Mouse (Mus musculus) kidney, embryonic 14.5 days (tissue): Measurements from ENCODE around the gene Ehd4. TPM values are rescaled to one million over a fixed set of nuclear protein-coding genes. Genes with fewer than 3 reads are reported as not detected.

Source experiments
- ATAC-seq: fragments of 200-750 bp; cut with Nextera tagmentation; 2 replicates; pipeline ENCODE4 v1.8.0; 2017; ENCODE audit warnings: moderate number of reproducible peaks, mild to moderate bottlenecking, moderate TSS enrichment, moderate library complexity; ENCODE audit not compliant: low FRiP score, low TSS enrichment
- H3K27ac ChIP-seq: fragments of 300-500 bp; sonication (generic); 2 replicates; pipeline ENCODE4 v1.5.1; 2014; ENCODE audit warnings: low read depth, mild to moderate bottlenecking, low read length, moderate library complexity, mixed read lengths
- H3K27me3 ChIP-seq: fragments of 300-500 bp; sonication (generic); 2 replicates; pipeline ENCODE4 v1.6.1; 2014; ENCODE audit warnings: mild to moderate bottlenecking, low read length; ENCODE audit not compliant: control insufficient read depth, insufficient read depth
- H3K36me3 ChIP-seq: fragments of 300-500 bp; sonication (generic); 2 replicates; pipeline ENCODE4 v1.6.1; 2014; ENCODE audit warnings: low read length, mixed read lengths; ENCODE audit not compliant: control insufficient read depth, insufficient read depth
- H3K4me1 ChIP-seq: fragments of 300-500 bp; sonication (generic); 2 replicates; pipeline ENCODE4 v1.6.1; 2014; ENCODE audit warnings: low read length, mixed read lengths; ENCODE audit not compliant: control insufficient read depth, insufficient read depth
- H3K4me2 ChIP-seq: fragments of 300-500 bp; sonication (generic); replicated peaks from 2 replicates; pipeline ENCODE4 v1.6.1; 2014; ENCODE audit warnings: low read depth, mild to moderate bottlenecking, low read length
- H3K4me3 ChIP-seq: fragments of 300-500 bp; sonication (generic); 2 replicates; pipeline ENCODE4 v1.5.1; 2014; ENCODE audit warnings: mild to moderate bottlenecking, low read length
- H3K9ac ChIP-seq: fragments of 300-500 bp; sonication (generic); 2 replicates; pipeline ENCODE4 v1.6.1; 2014; ENCODE audit warnings: low read depth, mild to moderate bottlenecking, low read length, moderate library complexity
- H3K9me3 ChIP-seq: fragments of 300-500 bp; sonication (generic); 2 replicates; pipeline ENCODE4 v1.6.1; 2016; ENCODE audit warnings: low read length; ENCODE audit not compliant: control insufficient read depth
- WGBS: fragments of 180-500 bp; shearing (Covaris S2); extraction: QIAGEN DNeasy Blood & Tissue Kit; methylation state at CpG from one replicate; pipeline ENCODE4 v1.1.7; 2014; 5-methylcytosine and 5-hydroxymethylcytosine counted together
- polyA plus RNA-seq: library from polyadenylated mRNA; unstranded; fragments of >200 nt; fragmentation: Nextera tagmentation; extraction: Ambion mirVana; gene quantifications from 2 replicates; pipeline ENCODE4 v1.2.1, GENCODE M21; 2014

Gene Ehd4
- polyA plus RNA-seq, 1 experiment from 2014 or later = 31.8 TPM

DNA sequence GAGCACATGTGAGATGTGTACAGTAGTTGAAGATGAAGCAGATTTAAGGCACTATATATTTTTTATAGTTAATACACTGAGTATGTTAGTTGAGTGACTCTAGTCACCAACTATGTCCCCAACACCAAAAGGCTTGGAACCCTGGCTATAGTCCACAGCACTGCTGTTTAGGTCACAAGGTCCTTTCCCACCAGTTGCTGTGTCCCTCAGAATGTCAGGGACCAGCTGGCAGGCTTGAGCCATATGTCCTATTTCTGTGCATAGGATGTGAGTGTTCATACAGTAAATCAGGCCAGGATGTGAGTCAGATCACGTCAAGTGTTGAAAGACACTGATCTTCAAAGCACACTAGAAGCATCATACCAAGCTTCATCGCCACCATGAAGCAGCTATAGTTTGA lies 29.5 kb downstream of the Ehd4 start:
- Histone ChIP-seq H3K27ac (no peak overlapping the region), H3K36me3 (no peaks in the 10 kb centered on the region), H3K9me3 (no peaks in the 10 kb centered on the region), H3K27me3 (no peaks in the 10 kb centered on the region), H3K9ac (no peak overlapping the region), H3K4me1 (peaks cover 21% of the 10 kb centered on the region), H3K4me3 (no peak overlapping the region), H3K4me2 (no peak overlapping the region)
- WGBS = 82% methylated on average over 2 of the region's 2 CpGs
- ATAC-seq = no peak

DNA sequence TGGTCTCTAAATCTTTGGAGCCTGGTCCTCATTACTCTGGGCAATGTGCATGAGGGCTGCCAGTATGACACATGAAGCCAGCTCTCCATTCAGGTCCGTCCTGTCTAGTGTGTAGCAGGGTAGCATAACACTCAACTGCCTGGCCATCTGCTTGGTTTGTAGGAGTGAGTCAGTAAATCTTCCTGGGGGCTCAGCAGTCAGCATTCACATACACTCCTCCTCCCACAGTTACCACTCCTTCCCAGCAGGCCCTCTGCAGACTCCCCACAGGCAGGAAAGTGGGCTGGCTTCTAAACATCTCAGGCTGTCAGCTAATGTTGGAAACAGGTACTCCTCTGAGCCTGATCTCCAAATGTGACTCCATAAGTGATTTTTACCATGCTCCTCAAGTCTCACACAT lies 30.3 kb downstream of the Ehd4 start:
- H3K36me3 ChIP-seq = no peaks in the 10 kb centered on the region
- H3K27ac ChIP-seq = no peak overlapping the region
- peak; percentile 90 for ATAC-seq
- H3K27me3 ChIP-seq = no peaks in the 10 kb centered on the region
- H3K4me3 ChIP-seq = no peak overlapping the region
- no peak overlapping the region for H3K9ac ChIP-seq
- peaks cover 15% of the 10 kb centered on the region for H3K4me1 ChIP-seq
- no peak overlapping the region for H3K4me2 ChIP-seq
- WGBS = 20% methylated on average over 1 of the region's 1 CpGs
- H3K9me3 ChIP-seq = no peaks in the 10 kb centered on the region

DNA sequence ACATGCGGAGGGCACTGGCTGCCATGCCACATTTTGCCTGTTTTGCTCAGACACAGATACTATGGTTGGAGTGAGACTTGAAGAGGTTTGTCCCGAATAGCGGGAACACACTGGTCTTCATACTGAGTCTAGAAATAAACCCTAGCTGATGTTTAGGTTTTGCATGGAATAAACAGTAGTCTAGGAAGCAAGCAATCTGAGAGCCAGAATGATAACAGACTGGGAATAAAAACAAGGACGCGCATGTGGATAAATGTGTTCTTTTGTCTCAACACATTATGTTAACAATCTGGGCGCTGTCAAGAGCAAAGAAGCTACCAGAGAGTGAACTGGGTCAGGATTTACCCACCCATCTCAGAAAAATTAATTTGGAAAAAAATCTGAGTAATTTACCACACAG lies 31.4 kb downstream of the Ehd4 start:
- no peak for ATAC-seq
- 95% methylated on average over 6 of the region's 6 CpGs for WGBS
- H3K27me3 ChIP-seq = no peaks in the 10 kb centered on the region
- no peak overlapping the region for H3K27ac ChIP-seq
- H3K4me3 ChIP-seq = no peak overlapping the region
- H3K9me3 ChIP-seq = no peaks in the 10 kb centered on the region
- no peak overlapping the region for H3K4me2 ChIP-seq
- peaks cover 9% of the 10 kb centered on the region; the same call in 1 of the 2 replicates for H3K4me1 ChIP-seq
- H3K9ac ChIP-seq = no peak overlapping the region
- H3K36me3 ChIP-seq = no peaks in the 10 kb centered on the region

DNA sequence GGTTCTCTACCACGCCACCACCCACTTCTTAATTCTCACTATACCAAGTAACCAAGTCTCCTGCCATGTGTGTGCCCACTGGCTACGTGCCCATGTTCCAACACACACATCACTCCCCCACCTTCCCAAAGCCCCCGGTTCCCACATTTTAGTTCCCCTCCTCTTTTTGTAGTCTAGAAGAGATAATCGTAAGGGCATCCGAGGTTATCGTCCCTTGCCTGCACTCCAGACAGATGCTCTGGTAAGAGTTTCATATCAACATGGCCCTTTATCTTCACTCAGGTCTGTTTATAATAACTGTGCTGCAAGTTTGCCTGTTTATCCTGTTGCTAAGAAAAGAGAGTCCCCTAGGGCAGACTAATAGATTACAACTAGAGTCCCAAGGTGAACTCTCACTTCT lies 37.1 kb downstream of the Ehd4 start:
- no peaks in the 10 kb centered on the region for H3K4me1 ChIP-seq
- no peak overlapping the region for H3K27ac ChIP-seq
- H3K27me3 ChIP-seq = no peaks in the 10 kb centered on the region
- H3K4me2 ChIP-seq = no peak overlapping the region
- H3K4me3 ChIP-seq = no peak overlapping the region
- no peak overlapping the region for H3K9ac ChIP-seq
- H3K9me3 ChIP-seq = no peaks in the 10 kb centered on the region
- no peak for ATAC-seq
- 94% methylated on average over 6 of the region's 6 CpGs for WGBS
- no peaks in the 10 kb centered on the region for H3K36me3 ChIP-seq

DNA sequence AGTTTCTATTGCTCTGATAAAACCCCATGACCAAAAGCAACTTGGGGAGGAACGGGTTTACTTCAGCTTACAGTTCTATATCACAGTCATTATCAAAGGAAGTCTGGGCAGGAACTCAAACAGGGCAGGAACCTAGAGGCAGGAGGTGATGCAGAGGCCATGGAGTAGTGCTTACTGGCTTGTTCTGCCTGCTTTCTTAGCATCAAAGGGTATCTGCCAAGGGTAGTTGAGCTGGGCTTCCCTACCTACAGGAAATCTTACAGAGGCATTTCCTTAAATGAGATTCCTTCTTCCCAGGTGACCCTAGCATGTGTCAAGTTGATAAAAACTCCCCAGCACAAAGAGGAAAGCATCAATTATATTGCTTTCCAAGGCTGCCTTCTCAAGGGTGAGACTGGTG lies 38.0 kb downstream of the Ehd4 start:
- WGBS = 85% methylated on average over 1 of the region's 1 CpGs
- no peaks in the 10 kb centered on the region for H3K9me3 ChIP-seq

DNA sequence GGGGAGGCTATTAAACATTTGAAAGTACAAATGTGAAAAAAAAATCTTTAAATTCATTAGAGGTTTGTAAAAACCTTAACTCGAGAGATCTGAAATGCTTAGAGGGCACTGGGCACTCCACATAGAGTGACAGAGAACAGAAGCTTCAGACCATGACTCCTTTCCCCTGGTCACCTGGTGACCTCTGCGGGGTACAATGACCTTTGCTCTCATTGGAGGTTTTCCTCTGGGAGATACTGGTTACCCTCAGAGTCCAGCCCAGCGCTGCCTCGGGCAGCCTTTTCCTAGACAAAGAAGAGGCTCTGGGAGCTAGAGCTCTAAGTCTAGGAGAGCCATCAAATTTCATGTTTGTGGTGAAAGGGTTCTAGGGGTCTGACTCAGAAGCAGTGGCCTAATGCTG lies 39.4 kb downstream of the Ehd4 start:
- Histone ChIP-seq H3K4me2 (no peak overlapping the region), H3K27ac (no peak overlapping the region), H3K27me3 (no peaks in the 10 kb centered on the region), H3K4me1 (no peaks in the 10 kb centered on the region), H3K9me3 (no peaks in the 10 kb centered on the region), H3K9ac (no peak overlapping the region), H3K36me3 (no peaks in the 10 kb centered on the region), H3K4me3 (no peak overlapping the region)
- WGBS = 76% methylated on average over 4 of the region's 4 CpGs
- no peak for ATAC-seq

More for the DNA sequence above, 38.0 kb downstream of the Ehd4 start:
- Histone ChIP-seq H3K9ac (no peak overlapping the region), H3K4me3 (no peak overlapping the region), H3K27me3 (no peaks in the 10 kb centered on the region), H3K4me1 (no peaks in the 10 kb centered on the region), H3K4me2 (no peak overlapping the region), H3K27ac (no peak overlapping the region), H3K36me3 (no peaks in the 10 kb centered on the region)
- no peak for ATAC-seq

DNA sequence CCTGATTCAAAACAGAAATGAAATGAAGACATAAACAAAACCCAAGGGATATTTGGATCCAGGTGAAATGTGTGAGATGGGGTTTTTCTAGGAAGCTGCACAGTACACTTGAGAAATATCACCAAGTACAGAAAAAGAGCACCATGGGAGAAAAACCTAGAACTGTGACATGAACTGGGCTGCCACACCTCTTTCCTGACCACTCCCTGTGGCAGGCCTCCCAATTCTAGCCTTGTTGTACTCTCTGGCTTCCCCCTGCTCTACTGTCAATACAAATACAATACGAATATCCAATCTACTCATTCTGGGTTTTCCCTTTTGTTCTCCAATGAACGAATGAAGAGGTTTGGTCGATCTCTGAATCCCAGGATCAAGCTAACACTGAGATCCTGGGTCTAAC lies 40.4 kb downstream of the Ehd4 start:
- Histone ChIP-seq H3K4me3 (no peak overlapping the region), H3K36me3 (no peaks in the 10 kb centered on the region), H3K9me3 (no peaks in the 10 kb centered on the region), H3K4me1 (no peaks in the 10 kb centered on the region), H3K27ac (no peak overlapping the region), H3K4me2 (no peak overlapping the region), H3K9ac (no peak overlapping the region), H3K27me3 (no peaks in the 10 kb centered on the region)
- no peak for ATAC-seq
- 88% methylated on average over 3 of the region's 3 CpGs for WGBS

DNA sequence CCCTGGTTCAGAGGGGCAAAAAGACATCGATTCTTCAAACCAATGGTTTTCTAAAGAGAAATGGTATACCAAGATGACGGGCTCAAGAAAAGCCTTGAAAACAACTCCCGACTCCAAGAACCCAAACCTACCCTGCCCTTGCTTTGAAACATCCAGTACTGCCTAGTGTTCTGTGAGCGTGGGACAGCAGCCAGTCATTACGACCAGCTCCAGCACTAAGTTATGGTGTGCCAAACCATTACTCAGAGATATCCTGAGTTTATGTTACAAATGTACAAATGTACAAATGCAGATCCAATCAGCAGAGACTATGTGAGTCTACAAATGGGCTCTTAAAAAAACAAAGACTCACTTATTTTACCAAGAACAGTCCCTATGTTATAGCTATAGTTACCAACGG lies 40.9 kb downstream of the Ehd4 start:
- H3K4me2 ChIP-seq = no peak overlapping the region
- no peaks in the 10 kb centered on the region for H3K36me3 ChIP-seq
- ATAC-seq = no peak
- no peaks in the 10 kb centered on the region for H3K27me3 ChIP-seq
- H3K4me3 ChIP-seq = no peak overlapping the region
- H3K9me3 ChIP-seq = no peaks in the 10 kb centered on the region
- H3K27ac ChIP-seq = no peak overlapping the region
- WGBS = 82% methylated on average over 6 of the region's 6 CpGs
- no peaks in the 10 kb centered on the region for H3K4me1 ChIP-seq
- no peak overlapping the region for H3K9ac ChIP-seq

DNA sequence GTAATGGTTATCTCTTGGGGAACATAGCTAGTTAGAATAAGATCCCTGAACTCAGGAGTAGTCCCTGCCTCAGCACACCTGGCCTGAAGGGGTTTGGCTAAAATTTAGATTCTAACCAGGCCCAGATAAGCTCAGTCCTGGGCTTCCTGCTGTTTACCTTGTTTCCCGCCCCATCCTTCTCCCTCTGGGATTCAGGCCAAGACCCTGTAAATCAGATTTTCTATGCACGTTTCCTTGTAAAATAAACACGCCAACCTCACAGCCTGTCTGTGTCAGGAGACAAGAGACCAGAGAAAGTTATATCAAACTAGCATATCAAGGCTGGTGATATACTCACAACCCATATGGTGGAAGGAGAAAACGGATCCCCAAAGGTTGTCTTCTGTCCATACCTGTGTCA lies 42.8 kb downstream of the Ehd4 start:
- Histone ChIP-seq H3K9me3 (no peaks in the 10 kb centered on the region), H3K4me3 (no peak overlapping the region), H3K4me2 (no peak overlapping the region), H3K27me3 (no peaks in the 10 kb centered on the region), H3K36me3 (no peaks in the 10 kb centered on the region), H3K4me1 (no peaks in the 10 kb centered on the region), H3K9ac (no peak overlapping the region), H3K27ac (no peak overlapping the region)
- ATAC-seq = no peak
- 54% methylated on average over 4 of the region's 4 CpGs for WGBS

DNA sequence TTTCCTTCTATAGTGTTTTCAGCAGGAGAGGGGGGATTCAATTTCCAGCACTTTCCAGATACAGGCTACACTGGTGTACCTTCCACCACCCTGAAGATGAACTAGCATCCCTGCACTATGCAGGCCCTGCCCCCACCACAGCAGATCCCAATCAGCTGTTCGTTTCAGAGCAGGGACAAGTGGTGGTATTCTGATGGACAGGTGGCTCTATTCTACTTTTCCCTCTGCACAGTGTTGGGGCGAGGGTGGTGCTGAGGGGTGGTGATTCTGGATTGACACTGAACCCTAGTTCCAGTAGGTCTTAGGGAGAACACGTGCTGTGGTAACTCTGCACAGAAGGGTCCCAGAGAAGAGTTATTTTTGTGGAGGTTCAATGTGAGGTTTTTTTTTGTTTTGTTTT lies 43.2 kb downstream of the Ehd4 start:
- no peak overlapping the region for H3K9ac ChIP-seq
- H3K4me2 ChIP-seq = no peak overlapping the region
- no peak overlapping the region for H3K4me3 ChIP-seq
- no peaks in the 10 kb centered on the region for H3K27me3 ChIP-seq
- no peaks in the 10 kb centered on the region for H3K9me3 ChIP-seq
- no peaks in the 10 kb centered on the region for H3K4me1 ChIP-seq
- 55% methylated on average over 3 of the region's 3 CpGs for WGBS
- no peak for ATAC-seq
- H3K36me3 ChIP-seq = no peaks in the 10 kb centered on the region
- no peak overlapping the region for H3K27ac ChIP-seq
